Mouse (Mus musculus): ENCODE results near the gene Hecw2.

DNA sequence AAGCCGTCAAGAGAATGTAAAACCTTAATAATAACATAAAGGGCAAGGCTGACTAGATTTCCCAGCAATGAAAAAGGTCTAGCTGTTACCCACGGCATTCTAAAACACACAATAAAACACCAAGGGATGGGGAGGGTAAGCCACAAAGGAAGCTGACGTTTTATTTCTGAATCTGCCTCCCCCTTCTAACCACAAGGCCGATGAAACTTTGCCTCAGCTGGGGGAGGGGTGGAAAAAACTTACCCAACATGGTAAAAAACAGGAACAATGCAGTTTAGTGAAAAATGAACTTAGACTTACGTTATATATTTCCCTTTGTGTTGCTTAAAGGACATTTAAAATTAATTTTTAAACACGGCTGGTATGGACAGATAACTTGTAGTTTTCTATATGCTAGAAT is 421.0 kb downstream of the Hecw2 start:
- TF ChIP-seq CTCF (IDR thresholded peaks at IDR 0.05) = no peak
- peak; percentile 47 for TF ChIP-seq EP300 (IDR thresholded peaks at IDR 0.05)
